Mouse (Mus musculus) gonadal fat pad, adult 2 months (tissue): ENCODE data around the gene Narf. TPM values are rescaled to one million over a fixed set of nuclear protein-coding genes. Genes with fewer than 3 reads are reported as not detected.

ENCODE experiments used
- DNase-seq: peaks from one replicate; pipeline ENCODE4 v3.0.0-alpha.2; 2012; ENCODE audit warnings: low read depth
- polyA plus RNA-seq: library from polyadenylated mRNA; depleted of rRNA; stranded (reverse); fragments of >200 nt; gene quantifications from 2 replicates; pipeline ENCODE4 v1.2.3, GENCODE M21; 2012; rRNA removed

Narf gene
- polyA plus RNA-seq: 30.3 and 48.1 TPM in 2 replicates

DNA sequence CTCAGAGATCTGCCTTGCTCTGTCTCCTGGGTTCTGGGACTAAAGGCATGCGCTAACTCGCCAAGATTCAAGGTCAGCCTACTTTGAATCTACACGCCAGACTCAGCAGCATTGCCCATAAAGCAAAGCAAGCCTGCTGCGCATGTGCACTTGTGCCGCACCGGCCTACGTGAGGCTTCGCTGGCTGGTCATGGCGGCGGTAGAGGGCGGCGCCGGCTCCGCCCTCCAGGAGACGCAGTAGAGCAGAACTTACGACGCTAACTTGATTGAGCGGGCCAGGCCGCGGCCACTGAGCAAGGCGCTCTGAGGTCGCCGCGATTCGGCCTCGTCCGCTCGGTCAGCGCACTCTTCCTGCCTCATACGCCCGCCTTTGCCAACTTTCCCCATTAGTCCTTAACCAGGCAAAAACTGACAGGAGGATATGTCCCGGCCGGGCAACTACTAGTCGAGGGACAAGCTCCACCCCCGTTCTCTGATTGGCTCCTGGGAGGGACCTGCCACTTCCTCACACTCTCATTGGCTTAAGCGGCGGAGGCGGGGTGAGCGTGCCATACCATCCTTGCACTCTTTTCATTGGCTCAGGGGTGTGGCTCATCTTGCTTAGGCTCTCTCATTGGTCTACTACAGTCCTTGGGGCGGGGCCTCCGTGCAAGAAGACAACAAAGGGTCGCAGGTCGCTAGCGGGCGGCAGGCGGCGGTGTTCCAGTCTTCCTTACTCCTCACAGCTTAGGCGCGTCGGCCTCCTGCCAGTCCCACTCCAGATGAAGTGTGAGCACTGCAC, at the start of gene Narf:
TSS of gene Narf (plus strand) at position 690 of the 781 bp plus-strand sequence.
- DNase-seq: peak; percentile 93

DNA sequence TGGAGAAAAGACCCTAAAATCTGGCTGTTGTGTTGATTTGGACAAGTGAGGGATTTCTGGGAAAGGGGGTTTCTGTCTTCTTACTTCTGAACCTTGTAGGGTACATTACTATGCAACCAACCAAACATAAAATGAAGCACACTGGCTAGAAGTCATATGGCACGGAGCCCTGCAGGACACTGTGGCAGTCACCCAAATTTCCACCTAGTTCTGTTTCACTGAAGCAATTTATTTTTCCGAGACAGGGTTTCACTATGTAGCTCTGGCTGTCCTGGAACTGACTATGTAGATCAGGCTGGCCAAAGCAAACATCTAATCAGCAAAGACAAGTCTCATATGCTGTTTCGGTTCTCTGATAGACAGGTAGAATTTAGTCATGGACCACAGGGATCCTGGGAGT, 47.4 kb upstream of the Narf start:
- DNase-seq: no peak

DNA sequence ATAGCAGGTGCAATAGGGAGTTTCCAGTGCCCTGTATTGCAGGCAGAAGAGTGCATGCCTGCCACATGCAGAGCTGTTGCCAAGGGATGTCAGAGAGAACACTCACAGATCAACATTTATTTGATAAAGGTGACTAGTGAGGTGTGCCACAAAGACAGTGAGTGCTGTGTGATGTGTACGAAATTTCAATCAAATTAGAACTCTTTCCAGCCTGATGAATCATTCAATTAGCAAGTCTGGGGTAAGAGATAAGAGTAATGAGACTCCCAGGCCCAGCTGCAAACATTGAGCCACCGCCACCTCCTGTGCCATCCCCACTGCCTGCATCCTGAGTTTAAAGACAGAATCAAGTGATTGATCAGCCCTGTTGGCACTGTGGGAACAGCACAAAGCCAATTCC, 44.3 kb upstream of the Narf start:
- no peak for DNase-seq

DNA sequence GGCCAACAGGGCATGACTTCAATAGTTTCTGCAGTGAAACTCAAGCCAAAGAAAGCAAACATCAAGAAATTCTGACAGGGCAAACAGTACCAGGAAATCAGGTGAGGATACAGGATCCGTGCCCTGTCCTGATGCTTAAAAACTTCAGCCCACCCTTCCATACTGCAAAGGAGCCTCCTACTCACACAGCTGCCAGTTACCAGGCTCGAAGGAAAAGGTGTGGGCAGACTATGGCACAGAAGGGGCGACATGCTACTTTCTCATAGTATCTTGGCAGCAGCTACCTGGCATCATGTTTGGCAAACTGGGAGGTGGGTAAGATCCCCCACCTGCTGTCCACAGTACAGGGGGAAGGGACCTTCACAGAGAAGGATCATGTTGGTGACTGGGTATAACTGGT, 43.6 kb upstream of the Narf start:
- DNase-seq: no peak

DNA sequence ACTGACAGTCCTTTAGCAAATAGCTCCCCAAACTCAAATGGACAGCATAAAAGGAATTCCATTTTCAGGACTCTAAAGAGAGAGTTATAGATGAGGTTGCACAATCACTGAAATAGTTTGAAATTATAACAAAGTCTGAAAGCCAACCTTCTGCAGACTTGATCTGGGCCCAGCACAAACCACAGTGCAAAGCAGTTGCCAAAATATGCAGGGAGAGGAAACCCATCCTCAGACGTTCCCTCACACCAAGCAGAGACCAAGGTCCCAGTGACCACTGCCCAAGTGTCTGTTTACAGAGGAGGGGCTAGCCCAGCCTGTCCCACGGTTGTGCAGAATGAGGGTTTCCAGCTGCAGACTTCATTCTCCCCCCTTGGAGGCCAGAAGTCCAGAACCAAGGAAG, 38.4 kb upstream of the Narf start:
- DNase-seq: no peak

DNA sequence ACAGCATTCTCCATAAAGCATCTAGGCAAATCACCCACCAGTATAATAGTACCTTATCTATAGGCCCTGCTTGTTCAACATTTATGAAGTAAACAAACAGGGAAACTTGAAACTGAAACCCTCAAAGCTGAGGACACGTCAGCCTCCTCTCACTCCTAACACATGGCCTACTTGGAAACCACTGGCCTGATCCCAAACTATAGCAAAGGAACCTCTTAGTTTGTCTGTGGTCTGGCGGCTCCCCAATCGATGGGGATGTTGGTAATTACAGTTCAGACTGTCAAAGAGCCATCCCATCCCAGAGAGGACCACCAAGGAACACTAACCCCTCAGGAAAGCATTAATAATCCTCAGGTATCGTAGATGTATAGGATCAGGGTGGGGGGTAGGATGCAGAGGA, 37.2 kb upstream of the Narf start:
- DNase-seq: no peak

DNA sequence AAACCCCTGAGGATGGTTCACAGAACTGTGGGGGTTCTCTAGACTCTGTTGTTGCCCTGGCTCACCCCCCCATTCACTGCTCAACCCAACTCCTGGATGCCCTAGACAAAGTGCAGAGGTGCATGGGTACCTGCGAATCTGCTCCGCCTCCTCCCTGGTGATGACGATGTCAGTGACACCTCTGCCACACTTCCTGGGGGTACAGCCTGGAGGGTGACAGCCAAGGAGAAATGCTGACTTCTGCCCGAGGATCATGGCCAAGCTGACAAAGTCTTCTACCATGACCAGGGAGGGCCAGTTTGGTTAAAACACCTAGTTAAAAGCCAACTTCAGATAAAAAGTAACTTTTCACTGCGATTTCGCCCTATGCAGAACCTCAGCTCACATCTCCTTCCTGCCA, 36.3 kb upstream of the Narf start:
- DNase-seq: no peak

DNA sequence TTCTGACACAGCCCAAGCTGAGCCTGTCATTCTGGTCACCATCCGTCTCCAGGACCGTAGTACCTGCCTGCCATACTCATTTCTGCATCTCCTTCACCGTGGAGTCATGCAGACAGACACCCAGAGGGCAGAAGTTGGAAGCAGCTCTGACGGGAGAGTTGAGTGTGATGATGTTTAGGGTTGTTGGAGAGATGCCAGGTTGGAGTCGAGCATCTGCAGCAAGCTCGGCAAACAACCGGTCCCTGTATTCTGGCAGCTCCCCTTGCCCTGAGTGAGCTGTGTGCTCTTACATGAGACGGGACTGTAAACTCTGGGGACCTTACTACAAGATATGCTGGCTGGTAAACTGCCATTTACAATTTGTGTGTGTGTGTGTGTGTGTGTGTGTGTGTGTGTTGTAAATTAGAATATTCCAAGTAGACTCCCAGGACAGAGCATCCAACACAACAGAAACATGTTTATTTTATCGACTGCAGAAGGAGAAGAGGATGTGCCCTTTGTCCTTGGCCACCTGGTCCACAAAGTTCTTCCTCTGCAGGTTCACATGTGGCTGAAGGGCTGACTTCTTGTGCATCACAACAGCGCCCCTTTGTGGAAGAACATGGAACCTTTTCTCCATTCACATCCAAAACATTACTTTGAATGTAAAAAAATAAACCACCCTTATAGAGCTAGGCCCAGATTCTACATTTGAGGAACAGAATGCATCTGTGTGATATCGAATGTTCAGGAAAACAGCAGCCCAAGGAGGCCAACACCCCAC, 35.4 kb upstream of the Narf start:
- DNase-seq: no peak

DNA sequence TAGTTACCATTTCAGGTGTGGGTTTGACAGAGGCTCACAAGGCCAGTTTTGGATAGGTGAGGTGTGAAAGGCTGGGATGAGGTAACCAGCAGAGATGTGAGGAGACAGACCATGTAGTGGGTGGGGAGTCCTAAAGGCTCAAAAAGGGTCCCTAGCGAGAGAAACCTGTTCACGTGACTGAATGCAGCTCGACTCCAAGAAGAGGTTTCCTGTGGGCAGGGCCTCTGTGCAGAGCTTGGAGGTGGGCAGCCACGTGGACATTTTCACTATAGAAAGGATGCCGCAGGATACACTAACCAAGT, 33.2 kb upstream of the Narf start:
- DNase-seq: no peak

DNA sequence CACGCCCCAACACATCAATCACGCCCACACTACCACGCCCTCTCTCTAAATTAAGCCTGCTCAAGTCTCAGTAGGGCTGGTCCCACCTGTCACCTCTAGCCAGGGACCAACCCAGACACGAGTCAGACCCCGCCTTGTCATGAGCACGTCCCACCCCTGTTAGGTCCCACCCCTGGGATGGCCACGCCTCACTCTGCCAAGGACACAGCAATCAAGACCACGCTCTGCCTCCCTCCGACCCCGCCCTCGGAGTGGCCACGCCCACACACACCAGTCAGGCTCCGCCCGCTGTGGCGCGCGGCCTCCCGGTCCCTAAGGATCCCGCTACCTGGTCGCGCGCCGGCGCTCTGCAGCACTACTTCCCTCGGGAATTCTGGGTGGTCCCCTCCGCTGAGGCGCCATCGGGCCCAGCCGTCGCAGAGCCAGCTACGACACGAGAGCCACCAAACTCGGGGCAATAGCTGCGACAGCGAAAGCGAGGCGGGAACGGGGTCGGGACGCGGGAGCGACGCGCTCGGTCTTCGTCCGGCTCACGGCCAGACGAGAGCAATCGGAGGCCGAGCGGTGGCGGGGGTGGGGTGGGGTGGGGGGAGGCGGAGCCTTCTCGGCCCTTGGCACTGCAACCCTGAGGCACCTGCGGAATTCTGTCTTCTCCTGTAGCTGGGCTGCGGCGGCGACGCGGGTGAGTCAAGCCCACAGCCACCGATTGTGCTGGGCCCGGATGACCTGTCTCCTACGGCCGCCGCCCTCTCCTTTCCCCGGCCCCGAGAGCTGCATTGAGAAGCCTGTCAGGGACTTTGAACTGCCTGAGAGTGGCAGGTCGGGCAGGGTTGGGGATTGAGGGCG, 32.7 kb upstream of the Narf start, which contains the start of the genes Hexdc and Ogfod3:
TSS of gene Hexdc (plus strand) at position 273 of the 846 bp plus-strand sequence.
TSS of gene Ogfod3 (minus strand) at position 551 of the 846 bp plus-strand sequence.
- peak; percentile 86 for DNase-seq

DNA sequence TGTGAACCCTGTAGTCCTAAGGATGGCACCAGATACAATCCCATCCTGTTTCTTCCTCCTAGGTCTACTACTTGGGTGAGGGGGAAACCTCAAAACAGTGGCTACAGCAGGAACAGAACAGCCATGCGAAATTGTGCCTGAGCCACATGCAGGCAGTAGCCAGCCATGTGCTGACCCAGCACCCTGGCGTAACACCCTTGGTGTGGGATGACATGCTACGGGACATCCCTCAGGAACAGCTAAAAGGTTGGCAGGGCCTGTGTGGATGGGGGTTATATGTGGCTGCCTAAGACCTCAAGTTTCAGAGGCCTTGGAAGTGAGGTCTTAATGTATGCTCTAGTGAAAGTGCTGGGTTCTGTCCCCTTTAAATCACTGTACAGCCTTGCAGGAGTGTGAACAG, 20.2 kb upstream of the Narf start:
- no peak for DNase-seq

DNA sequence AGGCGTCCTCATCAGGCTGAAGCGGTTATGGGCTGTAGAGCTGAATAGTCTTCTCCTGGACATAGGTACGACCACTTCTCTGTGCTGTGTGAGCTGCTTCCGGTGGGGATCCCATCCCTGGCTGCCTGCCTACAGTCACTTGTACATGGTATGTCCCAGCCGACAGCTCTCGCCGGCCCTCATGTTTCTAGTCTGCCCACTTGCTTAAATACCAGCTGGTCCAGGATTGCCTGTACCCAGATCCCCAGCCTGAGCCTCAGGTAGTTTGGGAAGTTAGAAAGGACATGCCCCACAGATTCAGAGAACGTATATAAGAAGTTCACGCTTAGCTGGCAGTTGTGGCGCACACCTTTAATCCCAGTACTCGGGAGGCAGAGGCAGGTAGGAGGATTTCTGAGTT, 17.3 kb upstream of the Narf start:
- DNase-seq: no peak

DNA sequence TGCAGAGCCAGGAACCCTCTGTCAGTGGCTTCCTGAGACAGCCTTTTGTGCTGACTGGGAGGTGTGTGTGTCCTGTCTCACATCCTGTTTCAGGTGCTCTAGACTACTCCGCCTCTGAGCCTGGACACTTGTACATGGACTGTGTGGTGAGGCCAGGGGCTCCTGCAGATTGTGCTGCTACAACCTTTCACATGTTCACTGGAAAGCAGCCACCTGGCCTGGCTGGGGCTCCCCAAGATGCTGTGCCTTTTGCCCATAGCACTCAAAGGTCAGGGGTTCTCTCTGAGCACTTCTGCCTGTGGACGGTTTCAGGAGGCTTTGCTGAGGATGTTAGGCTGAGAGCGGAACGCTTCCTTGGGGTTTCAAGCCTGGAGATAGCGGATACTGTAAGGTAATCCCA, 16.3 kb upstream of the Narf start:
- DNase-seq: no peak

DNA sequence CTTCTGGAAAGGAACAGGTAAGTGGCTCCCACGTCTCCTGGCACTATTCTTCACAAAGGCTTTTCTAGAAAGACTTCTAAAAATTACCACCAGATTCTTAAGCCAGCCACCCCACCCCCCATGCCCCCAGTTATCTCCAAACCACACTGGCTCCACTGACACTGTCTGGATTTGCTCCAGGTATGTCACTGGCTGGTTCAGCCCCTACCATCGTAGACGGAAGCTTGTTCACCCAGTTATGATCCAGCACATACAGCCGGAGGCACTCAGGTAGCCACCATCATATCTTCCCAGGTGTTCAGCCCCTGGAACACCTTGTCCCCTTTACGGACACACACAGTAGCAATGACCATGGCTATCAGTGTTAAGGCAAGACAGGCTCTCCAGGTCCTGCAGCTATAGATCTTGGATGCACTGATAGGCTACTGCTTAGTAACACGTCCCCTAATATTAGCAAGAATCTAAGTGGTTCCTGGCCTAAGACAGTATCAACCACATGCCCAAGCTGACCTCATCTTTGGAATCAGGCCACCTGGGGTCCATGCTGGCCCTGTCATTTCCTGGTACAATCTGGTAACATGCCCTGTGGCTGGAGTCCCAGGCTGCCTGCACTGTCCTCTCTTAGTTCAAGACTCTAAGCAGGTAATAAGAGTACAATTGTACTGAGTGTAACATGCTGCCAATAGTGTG, 15.6 kb upstream of the Narf start:
- DNase-seq: no peak

DNA sequence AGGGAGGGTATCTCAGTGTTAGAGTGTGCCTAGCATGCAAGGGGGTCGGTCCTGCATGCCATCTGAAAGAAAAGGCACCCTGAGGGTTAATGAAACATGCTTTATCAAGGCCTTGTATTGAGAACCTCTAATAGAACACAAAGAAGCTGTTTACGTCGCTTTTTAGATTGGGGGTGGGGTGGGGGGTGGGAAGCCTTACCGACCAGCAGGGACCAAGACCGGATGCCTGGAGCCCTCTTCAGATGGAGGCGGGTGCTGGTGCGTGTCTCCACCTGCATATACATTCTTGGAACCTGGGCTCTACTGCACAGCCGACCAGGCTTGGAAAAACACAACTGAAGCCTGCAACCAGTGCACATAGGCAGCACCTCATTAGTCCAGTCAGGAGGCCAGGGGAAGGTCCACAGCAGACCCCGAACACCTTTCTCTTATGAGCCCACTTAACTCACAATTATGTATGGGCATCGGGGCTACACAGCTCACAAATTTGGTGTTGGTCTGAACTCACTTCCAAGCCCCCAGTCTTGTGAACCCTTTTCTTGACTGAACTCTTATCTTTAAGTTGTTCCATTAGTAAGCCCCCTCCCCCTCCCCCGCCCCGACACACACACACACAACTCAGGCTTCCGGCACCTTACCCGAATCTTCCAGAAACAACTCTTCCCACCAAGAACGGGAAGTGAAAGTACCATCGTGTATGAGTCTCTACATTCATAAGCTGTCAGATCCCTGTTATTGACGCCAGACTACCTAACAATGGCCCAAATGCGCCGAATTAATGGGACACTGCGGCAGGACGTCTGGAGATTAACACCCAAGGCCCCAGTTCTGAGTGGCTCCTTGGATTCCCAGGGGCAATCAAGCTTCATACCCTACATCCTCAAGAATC, 8.7 kb upstream of the Narf start:
- no peak for DNase-seq

DNA sequence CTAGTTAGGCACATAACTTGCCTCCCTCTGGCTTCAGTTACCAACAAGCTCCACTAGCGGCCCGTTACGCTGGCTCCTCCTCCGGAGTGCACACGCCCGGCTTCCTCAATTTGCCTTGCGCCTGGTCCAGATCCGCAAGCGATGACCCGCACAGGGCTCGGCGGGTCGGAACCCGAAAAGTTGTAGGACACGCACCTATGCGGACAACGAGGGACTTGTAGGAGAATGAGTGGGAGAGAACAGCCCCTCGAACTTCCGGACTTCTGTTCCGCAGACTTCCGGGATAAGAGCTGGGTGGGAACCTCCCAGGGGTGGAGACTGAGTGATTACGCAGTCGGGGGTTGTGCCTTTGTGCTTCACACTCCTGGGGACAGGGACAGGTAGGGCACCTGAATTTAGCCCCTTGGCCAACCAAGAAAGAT, 8.0 kb upstream of the Narf start, which contains the start of gene Cybc1:
TSS of gene Cybc1 (minus strand) at position 305 of the 422 bp plus-strand sequence.
- DNase-seq: peak; percentile 66

DNA sequence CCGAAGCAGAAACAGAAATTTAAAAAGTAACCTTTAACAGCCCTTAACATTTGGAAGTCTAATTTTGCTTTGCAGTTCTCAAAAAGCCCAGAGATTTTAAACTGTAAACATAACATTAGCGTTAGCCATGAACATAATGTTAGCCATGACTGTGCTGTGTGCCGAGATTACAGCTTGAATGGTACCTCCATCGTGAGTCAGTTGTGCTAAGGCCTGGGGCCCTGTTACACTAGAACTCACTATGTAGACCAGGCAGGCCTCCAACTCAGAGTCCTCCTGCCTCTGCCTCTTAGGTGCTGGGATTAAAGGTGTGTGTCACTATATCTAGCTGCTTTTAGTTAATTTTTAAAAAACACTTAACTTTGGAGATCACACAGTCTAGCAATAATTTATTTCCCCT, 5.9 kb upstream of the Narf start:
- no peak for DNase-seq

DNA sequence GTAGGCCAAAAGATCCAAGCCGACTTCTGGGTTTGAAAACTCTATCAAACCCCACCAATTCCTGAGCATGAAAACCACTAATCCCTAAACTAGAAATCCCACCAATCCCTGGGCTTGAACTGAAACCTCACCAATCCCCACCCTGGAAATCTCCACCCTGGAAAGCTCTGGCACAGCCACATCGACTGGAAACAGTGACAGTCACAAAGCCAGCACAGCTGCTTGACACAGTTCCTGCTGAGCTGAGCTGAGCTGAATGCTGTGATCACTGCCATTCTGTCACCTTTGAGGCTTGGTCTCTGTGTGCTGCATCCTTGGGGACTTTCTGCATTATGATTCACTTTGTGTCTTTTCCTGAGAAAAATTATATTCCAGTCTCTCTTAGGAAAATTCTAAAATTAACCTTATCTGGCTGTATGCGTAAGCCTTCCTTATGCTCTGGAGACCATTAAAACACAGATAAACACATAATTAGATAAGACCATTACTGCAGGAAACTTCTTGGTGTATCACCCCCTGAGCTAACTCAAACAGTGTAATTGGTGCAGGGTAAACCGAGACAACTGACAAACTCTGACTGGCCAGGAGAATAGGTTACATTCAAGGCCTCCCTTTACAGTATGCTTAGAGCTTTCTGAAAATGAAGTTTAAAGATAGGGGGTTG, 5.3 kb upstream of the Narf start:
- no peak for DNase-seq

DNA sequence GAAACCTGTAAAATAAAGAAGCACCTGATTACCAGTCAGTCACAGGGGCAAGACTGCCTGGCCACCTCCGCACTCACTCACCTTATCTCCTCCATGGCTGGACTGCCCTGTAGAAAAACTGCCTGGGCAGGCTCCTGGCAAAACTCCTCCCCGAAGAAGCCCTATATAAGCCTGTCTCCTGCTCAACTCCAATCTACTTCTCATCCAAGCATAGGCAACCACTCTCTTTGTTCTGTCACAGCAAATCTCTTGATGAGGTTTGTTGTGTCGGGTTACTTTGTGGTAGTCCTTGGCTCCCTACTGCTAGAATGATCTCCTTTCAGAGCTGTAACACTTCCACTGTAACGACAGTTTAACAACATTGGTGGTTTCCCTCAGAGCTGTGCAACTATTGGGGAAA, 4.3 kb upstream of the Narf start:
- no peak for DNase-seq
